Mouse (Mus musculus) kidney, embryonic 16.5 days (tissue): ENCODE results near the gene Kdm6b. TPM values are rescaled to one million over a fixed set of nuclear protein-coding genes. Genes with fewer than 3 reads are reported as not detected.
"Not testable (repeated sequence)": the region's sequence is repeated elsewhere in the genome, so short reads cannot be mapped to it uniquely, and the experiment has no call there.

Experiments used
- ATAC-seq: fragments of 200-750 bp; cut with Nextera tagmentation; 2 replicates; pipeline ENCODE4 v1.8.0; 2017; ENCODE audit warnings: moderate TSS enrichment; ENCODE audit not compliant: low FRiP score, low TSS enrichment
- H3K27ac ChIP-seq: fragments of 300-500 bp; sonication (generic); 2 replicates; pipeline ENCODE4 v1.5.1; 2014; ENCODE audit warnings: low read length
- H3K27me3 ChIP-seq: fragments of 300-500 bp; sonication (generic); 2 replicates; pipeline ENCODE4 v1.6.1; 2014; ENCODE audit warnings: low read length, control low read depth, mixed read lengths; ENCODE audit not compliant: insufficient read depth
- H3K36me3 ChIP-seq: fragments of 300-500 bp; sonication (generic); 2 replicates; pipeline ENCODE4 v1.6.1; 2014; ENCODE audit warnings: low read length, control low read depth, mixed read lengths; ENCODE audit not compliant: insufficient read depth
- H3K4me1 ChIP-seq: fragments of 300-500 bp; sonication (generic); 2 replicates; pipeline ENCODE4 v1.6.1; 2014; ENCODE audit warnings: low read length, control low read depth, mixed read lengths; ENCODE audit not compliant: insufficient read depth
- H3K4me2 ChIP-seq: fragments of 300-500 bp; sonication (generic); replicated peaks from 2 replicates; pipeline ENCODE4 v1.6.1; 2014; ENCODE audit warnings: low read depth, low read length
- H3K4me3 ChIP-seq: fragments of 300-500 bp; sonication (generic); 2 replicates; pipeline ENCODE4 v1.5.1; 2014; ENCODE audit warnings: mild to moderate bottlenecking, low read length
- H3K9ac ChIP-seq: fragments of 300-500 bp; sonication (generic); replicated peaks from 2 replicates; pipeline ENCODE4 v1.6.1; 2014; ENCODE audit warnings: low read length
- H3K9me3 ChIP-seq: fragments of 300-500 bp; sonication (generic); 2 replicates; pipeline ENCODE4 v1.6.1; 2016; ENCODE audit warnings: low read length, control low read depth
- WGBS: fragments of 180-500 bp; shearing (Covaris S2); extraction: QIAGEN DNeasy Blood & Tissue Kit; methylation state at CpG from one replicate; pipeline ENCODE4 v1.1.7; 2014; 5-methylcytosine and 5-hydroxymethylcytosine counted together
- polyA plus RNA-seq: library from polyadenylated mRNA; unstranded; fragments of >200 nt; fragmentation: Nextera tagmentation; extraction: Ambion mirVana; gene quantifications from 2 replicates; pipeline ENCODE4 v1.2.1, GENCODE M21; 2015

Kdm6b gene
- polyA plus RNA-seq, 1 experiment from 2014 or later, result 26.0 TPM

DNA sequence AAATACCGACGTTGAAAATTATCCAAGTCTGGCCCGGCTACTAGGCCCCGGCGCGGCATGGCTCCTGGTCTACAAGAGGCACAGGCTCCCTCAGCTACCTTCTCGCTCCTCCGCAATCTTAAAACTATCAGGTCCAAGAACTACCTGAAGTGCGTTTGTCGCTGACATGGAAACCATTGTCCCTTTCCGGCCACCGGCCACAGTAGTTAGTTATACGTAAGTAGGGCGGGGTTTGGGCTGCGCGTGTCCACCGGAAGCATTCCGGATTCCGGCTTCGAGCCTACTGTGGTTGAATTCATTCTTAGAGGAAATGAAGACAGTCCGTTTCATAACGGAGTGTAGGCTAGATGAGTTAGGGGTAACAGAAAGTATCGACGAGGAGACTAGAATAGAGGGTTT, 18.2 kb downstream of the Kdm6b start, which contains the start of the genes Naa38 and Cyb5d1:
Gene Naa38, plus strand, starts transcription at position 253 of the 399 bp plus-strand sequence.
Gene Cyb5d1, minus strand, starts transcription at position 397 of the 399 bp plus-strand sequence.
- H3K9ac ChIP-seq, result peak within 1 kb of the TSS; percentile 98
- H3K27me3 ChIP-seq, H3K9me3 ChIP-seq: not testable (repeated sequence)
- peaks cover 10% of the 10 kb centered on the region for H3K36me3 ChIP-seq
- H3K4me3 ChIP-seq, result peak within 1 kb of the TSS; percentile 82
- peak within 1 kb of the TSS; percentile 80 for H3K4me2 ChIP-seq
- under 1% methylated on average over 19 of the region's 24 CpGs for WGBS
- H3K4me1 ChIP-seq, result peaks cover 43% of the 10 kb centered on the region
- peak within 1 kb of the TSS; percentile 99 for H3K27ac ChIP-seq
- ATAC-seq, result peak; percentile 70

DNA sequence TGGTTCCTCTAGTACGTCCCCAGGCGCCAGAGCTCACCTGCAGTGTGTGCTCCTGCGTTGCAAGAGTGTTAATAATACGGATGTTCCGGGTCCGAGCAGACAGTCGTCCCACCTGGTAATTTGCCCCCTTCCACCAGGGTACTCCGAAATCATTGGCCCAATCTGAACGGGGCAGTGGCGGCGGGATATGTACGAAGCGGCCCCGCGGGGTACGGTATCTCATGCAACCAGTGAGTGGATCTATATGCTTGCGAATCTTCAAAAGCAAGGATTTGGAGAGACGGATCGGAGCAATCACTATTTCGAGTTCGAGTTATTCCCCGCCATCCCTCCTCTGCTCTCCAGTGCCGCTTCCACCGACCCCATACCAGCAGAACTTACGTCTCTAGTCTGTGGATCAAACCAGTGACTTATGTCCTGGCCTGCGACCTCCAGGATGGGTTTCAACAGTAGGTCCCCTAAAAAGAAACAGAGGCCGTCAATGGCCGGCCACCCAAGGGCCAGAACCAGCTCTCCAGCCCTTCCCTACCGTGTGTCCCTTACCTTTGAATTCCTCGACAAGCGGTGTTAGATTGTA, 18.8 kb downstream of the Kdm6b start:
- not testable (repeated sequence) for H3K36me3 ChIP-seq
- ATAC-seq, result peak; percentile 4; the same call in 1 of the 2 replicates

DNA sequence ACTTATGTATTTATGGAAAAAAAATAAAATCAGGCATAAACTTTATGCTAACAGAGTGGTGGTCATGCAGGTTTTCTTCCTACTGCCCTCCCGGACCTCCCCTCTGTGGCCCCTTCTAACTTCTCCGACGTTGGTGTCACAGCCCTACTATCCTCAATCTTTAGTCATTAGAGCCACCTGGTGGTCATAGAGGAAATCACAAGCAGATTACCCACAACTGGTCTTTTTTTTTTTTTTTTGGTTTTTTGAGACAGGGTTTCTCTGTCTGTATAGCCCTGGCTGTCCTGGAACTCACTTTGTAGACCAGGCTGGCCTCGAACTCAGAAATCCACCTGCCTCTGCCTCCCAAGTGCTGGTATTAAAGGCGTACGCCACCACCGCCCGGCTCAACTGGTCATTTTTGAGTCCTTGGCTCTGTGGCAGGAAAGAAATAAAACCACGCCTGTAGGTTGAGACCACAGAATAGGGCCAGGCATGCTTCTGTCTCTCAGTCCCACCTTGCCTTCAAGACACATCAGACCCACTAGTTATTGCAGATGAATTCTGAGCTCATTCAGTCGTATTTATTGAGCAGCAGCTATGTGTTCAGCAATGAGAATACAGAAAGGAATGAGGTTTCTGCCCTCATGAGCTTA, 23.0 kb downstream of the Kdm6b start:
- peaks cover 8% of the 10 kb centered on the region; the same call in 1 of the 2 replicates for H3K4me1 ChIP-seq
- H3K36me3 ChIP-seq, result 0 out of 2 replicates have a peak, but pooled peaks cover 2% of the 10 kb centered on the region
- no peaks in the 10 kb centered on the region for H3K27me3 ChIP-seq
- whole genome bisulfite sequencing, result 47% methylated on average over 10 of the region's 10 CpGs
- H3K27ac ChIP-seq, result no peak overlapping the region
- H3K9ac ChIP-seq, result no peak overlapping the region; the same call in 1 of the 2 replicates
- H3K4me3 ChIP-seq, result no peak overlapping the region
- no peak for ATAC-seq
- no peak overlapping the region for H3K4me2 ChIP-seq
- no peaks in the 10 kb centered on the region for H3K9me3 ChIP-seq

More for the DNA sequence above, 18.8 kb downstream of the Kdm6b start:
- peak overlapping the region; percentile 99 for H3K27ac ChIP-seq
- peak overlapping the region; percentile 80 for H3K4me2 ChIP-seq
- under 1% methylated on average over 31 of the region's 31 CpGs for WGBS
- H3K27me3 ChIP-seq, H3K9me3 ChIP-seq: not testable (repeated sequence)
- H3K4me1 ChIP-seq, result peaks cover 41% of the 10 kb centered on the region
- peak overlapping the region; percentile 83 for H3K9ac ChIP-seq
- H3K4me3 ChIP-seq, result peak overlapping the region; percentile 82

DNA sequence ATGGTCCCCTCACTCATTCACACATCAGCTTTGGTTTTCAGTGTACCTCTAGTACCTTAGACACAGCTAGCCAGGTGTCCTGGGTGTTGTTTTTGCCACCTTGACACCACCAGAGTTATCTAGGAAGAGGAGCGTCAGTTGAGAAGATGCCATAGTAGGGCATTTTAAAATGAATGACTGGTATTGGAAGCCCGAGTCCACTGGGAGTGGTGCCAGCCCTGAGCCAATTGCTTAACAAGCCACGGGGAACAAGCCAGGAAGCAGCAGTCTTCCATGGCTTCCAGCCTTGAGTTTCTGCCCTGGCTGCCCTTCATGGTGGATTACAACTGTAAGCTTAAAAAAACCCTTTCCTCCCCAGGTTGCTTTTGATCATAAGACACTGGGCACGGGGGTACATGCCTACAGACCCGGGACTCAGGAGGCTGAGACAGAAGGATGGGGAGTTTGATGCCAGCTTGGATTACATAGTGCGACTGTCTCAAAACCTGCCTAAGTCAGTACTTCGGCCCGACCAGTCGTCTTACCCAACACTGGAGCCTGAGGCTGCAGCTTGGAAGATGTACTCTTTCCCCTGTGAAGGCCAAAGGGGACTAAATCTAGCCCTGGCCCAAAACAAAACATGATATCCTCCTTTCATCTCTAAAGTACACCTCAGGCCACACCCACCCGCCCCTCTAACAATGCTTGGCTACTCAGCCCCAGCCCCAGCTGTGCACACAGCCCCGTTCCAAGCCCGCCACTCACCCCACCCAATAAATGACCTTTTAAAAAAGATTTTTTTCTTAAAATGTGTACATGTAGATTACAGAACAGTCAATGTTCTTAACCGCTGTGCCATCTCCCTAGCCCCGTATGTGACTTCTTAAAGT, 23.7 kb downstream of the Kdm6b start:
- Histone ChIP-seq H3K4me2 (no peak overlapping the region), H3K36me3 (0 out of 2 replicates have a peak, but pooled peaks cover 2% of the 10 kb centered on the region), H3K27ac (no peak overlapping the region), H3K4me3 (no peak overlapping the region), H3K9ac (no peak overlapping the region; the same call in 1 of the 2 replicates), H3K9me3 (no peaks in the 10 kb centered on the region), H3K4me1 (peaks cover 8% of the 10 kb centered on the region; the same call in 1 of the 2 replicates), H3K27me3 (no peaks in the 10 kb centered on the region)
- no peak for ATAC-seq
- WGBS, result 54% methylated on average over 14 of the region's 14 CpGs

DNA sequence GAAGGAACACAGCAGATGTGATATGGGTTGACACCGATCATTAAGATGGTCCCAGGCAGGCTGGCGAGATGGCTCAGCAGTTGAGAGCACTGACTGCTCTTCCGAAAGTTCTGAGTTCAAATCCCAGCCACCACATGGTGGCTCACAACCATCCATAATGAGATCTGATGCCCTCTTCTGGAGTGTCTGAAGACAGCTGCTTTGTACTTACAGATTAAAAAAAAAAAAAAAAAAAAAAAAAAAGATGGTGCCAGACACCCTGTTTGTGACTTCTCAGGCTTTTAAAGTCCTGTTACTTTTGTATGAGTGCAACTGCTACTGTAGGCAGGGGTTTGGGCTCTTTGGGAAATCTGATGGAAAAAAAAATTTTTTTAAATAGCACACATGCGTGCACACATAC, 24.8 kb downstream of the Kdm6b start:
- WGBS, result 94% methylated on average over 4 of the region's 4 CpGs
- 0 out of 2 replicates have a peak, but pooled peaks cover 5% of the 10 kb centered on the region for H3K4me1 ChIP-seq
- no peak for ATAC-seq
- no peak overlapping the region for H3K9ac ChIP-seq
- H3K36me3 ChIP-seq, result 0 out of 2 replicates have a peak, but pooled peaks cover 2% of the 10 kb centered on the region
- H3K4me2 ChIP-seq, result no peak overlapping the region
- no peak overlapping the region for H3K4me3 ChIP-seq
- no peak overlapping the region for H3K27ac ChIP-seq
- H3K27me3 ChIP-seq, result no peaks in the 10 kb centered on the region
- no peaks in the 10 kb centered on the region for H3K9me3 ChIP-seq

DNA sequence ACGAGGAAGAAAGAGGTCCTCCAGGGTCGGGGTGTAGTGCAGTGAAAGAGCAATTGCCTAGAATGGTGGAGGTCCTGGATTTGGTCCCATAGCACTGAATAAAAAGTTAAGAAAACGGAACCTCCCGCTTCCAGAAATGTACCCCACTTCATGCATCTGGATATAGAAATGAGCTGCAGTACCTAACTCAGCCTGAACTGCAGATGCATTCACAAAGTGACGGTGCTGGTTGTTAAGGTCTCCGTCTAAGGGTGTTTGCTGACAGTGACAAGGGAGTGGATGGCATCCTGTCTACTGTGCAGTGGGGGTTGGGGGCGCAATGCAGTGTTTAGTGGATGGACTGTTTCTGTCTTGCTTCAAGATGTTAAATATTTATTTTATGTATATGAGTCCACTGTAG, 26.7 kb downstream of the Kdm6b start:
- 0 out of 2 replicates have a peak, but pooled peaks cover 5% of the 10 kb centered on the region for H3K4me1 ChIP-seq
- 75% methylated on average over 7 of the region's 7 CpGs for WGBS
- no peaks in the 10 kb centered on the region for H3K36me3 ChIP-seq
- H3K9ac ChIP-seq, result no peak overlapping the region
- no peak for ATAC-seq
- H3K27ac ChIP-seq, result no peak overlapping the region
- H3K9me3 ChIP-seq, result no peaks in the 10 kb centered on the region
- no peak overlapping the region for H3K4me3 ChIP-seq
- H3K4me2 ChIP-seq, result no peak overlapping the region
- H3K27me3 ChIP-seq, result no peaks in the 10 kb centered on the region

DNA sequence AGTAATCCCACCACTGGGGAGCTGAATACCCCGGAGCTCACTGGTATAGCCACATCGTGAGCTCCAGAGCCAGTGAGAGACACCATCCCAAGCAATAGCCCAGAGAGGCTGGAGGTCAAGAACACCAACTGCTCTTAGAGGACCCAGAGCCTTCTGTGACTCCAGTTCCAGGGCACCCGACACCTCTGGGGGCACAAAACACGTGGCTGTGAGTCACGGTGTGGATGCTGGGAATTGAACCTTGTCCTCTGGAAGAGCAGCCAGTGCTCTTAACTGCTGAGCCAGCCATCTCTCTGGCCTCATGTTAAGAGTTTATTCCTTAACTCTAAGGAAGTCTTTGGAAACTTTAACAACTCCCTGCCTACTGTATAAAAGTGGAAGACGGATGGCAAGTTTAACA, 28.5 kb downstream of the Kdm6b start:
- H3K4me1 ChIP-seq, result 0 out of 2 replicates have a peak, but pooled peaks cover 1% of the 10 kb centered on the region
- H3K27me3 ChIP-seq, result no peaks in the 10 kb centered on the region
- H3K9me3 ChIP-seq, result no peaks in the 10 kb centered on the region
- no peak overlapping the region for H3K4me2 ChIP-seq
- H3K9ac ChIP-seq, result no peak overlapping the region
- H3K4me3 ChIP-seq, result no peak overlapping the region
- 0 out of 2 replicates have a peak, but pooled peaks cover 4% of the 10 kb centered on the region for H3K36me3 ChIP-seq
- ATAC-seq, result no peak
- no peak overlapping the region for H3K27ac ChIP-seq
- 67% methylated on average over 6 of the region's 6 CpGs for WGBS

DNA sequence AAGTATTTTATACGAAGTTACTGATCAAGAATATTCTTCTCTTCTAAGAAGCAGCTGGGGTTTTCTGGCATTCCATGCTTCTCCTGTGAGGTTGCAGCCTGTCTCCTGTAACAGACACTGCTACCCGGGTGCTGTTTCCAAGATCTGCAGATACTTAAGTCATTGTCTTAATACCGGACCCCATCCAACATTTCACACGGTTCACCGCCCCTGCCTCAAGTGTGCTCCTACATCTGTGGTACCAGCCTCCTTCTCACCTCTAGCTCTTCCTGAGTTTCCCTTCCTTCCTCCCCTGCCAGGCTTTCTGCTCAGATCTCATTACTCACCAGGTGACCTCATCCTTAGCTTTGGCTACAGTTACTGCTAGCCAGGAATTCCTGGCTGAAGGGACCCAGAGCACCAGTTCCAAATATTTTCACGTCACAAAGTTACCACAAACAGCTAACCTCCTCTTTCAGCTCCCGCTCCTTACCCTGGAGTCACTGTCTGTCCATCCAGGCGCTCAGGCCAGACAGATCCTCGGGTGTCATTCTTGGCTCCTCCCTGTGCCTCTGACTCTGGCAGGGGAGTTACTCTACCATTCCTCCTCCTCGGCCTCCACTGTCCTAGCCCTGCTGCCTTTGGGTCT, 30.9 kb downstream of the Kdm6b start:
- H3K4me1 ChIP-seq, result no peaks in the 10 kb centered on the region
- no peak overlapping the region for H3K27ac ChIP-seq
- peaks cover 5% of the 10 kb centered on the region; the same call in 1 of the 2 replicates for H3K36me3 ChIP-seq
- no peak overlapping the region for H3K9ac ChIP-seq
- no peak overlapping the region for H3K4me3 ChIP-seq
- no peaks in the 10 kb centered on the region for H3K27me3 ChIP-seq
- no peaks in the 10 kb centered on the region for H3K9me3 ChIP-seq
- WGBS, result 50% methylated on average over 10 of the region's 10 CpGs
- no peak overlapping the region for H3K4me2 ChIP-seq
- no peak for ATAC-seq

DNA sequence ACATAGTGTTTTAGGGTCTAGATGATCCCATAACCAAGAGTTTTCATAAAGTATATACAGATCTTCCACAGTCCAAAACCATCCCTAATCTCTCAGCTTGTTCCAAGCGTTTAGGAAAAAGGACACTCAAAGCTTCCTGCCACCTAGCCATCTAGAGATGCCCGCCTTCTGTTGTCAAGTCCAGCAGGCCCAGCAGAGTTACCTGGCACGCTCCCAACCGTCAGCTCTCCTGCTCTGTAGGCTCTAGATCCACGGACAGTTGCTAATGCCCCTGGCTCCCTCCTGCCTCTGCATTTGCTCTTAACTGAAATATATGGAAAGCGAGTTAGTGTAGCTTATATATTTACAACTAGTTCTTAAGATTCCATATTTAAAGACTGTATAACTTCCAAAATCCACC, 32.1 kb downstream of the Kdm6b start:
- no peak overlapping the region for H3K9ac ChIP-seq
- H3K9me3 ChIP-seq, result no peaks in the 10 kb centered on the region
- H3K4me1 ChIP-seq, result no peaks in the 10 kb centered on the region
- no peak overlapping the region for H3K4me2 ChIP-seq
- no peak overlapping the region for H3K27ac ChIP-seq
- ATAC-seq, result no peak
- no peak overlapping the region for H3K4me3 ChIP-seq
- 87% methylated on average over 6 of the region's 6 CpGs for WGBS
- H3K27me3 ChIP-seq, result no peaks in the 10 kb centered on the region
- peaks cover 7% of the 10 kb centered on the region; the same call in 1 of the 2 replicates for H3K36me3 ChIP-seq
